Comparison of ENCODE assay signal across 21 mouse cellular contexts in genomic region chr2:5515106-5515505, GRCm38 (mm10).
DNase-seq lines count a peak whose midpoint lies in the region; ATAC-seq lines count a peak whose summit lies in the region.
"Had no signal": no experiment of that assay in that cellular context is flagged by ENCODE, and none has a peak within 500 bp of the region (broad histone marks: within the 10 kb centered on the region; RNA-seq: fewer than 3 reads in every experiment).

No protein-coding gene starts in this region.

- H3K27me3 ChIP-seq in limb, embryonic 11.5 days (ENCODE audit: control insufficient read depth, insufficient read depth, low read length) = no peaks in the 10 kb centered on the region
- H3K27me3 ChIP-seq in limb, embryonic 10.5 days (ENCODE audit: low read depth, poor library complexity, severe bottlenecking) = no peaks in the 10 kb centered on the region
- no peaks in the 10 kb centered on the region for H3K27me3 ChIP-seq in kidney, embryonic 16.5 days (ENCODE audit: insufficient read depth, low read length)
- H3K27me3 ChIP-seq: embryonic facial prominence, embryonic 13.5 days; hindbrain, embryonic 15.5 days; liver, embryonic 15.5 days; Patski had no signal

- peak; percentile 7 for DNase-seq in embryo, embryonic 10 days (ENCODE audit: low spot score)
- no peak for DNase-seq in embryo, embryonic 11 days
- peak; percentile 28 for DNase-seq in limb, embryonic 11.5 days (ENCODE audit: low spot score)
- DNase-seq in limb, embryonic 10.5 days (ENCODE audit: low spot score) = no peak
- no peak for DNase-seq in adrenal gland, postnatal 14 days
- DNase-seq in c-Kit-positive CD71-positive TER-119-positive erythroid progenitor cells, embryonic 14.5 days (ENCODE audit: low spot score) = no peak
- DNase-seq: cerebellum, adult 11 months; forebrain, postnatal 0 days; gastrocnemius, adult 2 months; heart, adult 11 months; heart, postnatal 10 days; midbrain, embryonic 14.5 days; right cerebral cortex, adult 18-20 months; thymus, adult 18-20 months had no signal

- H3K9ac ChIP-seq in limb, embryonic 11.5 days (ENCODE audit: low read length) = no peak overlapping the region
- H3K9ac ChIP-seq in kidney, embryonic 16.5 days (replicated peaks; ENCODE audit: low read length) = no peak overlapping the region
- H3K9ac ChIP-seq: embryonic facial prominence, embryonic 13.5 days; forebrain, postnatal 0 days; hindbrain, embryonic 15.5 days; liver, embryonic 15.5 days had no signal

- no peak overlapping the region for H3K4me3 ChIP-seq in limb, embryonic 11.5 days (ENCODE audit: low read depth, low read length)
- H3K4me3 ChIP-seq in limb, embryonic 10.5 days = no peak overlapping the region
- H3K4me3 ChIP-seq in kidney, embryonic 16.5 days (ENCODE audit: low read length) = no peak overlapping the region
- H3K4me3 ChIP-seq: embryonic facial prominence, embryonic 13.5 days; gastrocnemius, adult 2 months; hindbrain, embryonic 15.5 days; left cerebral cortex, adult 2 months; liver, embryonic 15.5 days had no signal

- no peak overlapping the region for H3K27ac ChIP-seq in limb, embryonic 11.5 days (replicated peaks; ENCODE audit: low read depth, low read length)
- H3K27ac ChIP-seq in limb, embryonic 10.5 days = no peak overlapping the region
- H3K27ac ChIP-seq in kidney, embryonic 16.5 days (ENCODE audit: low read length) = no peak overlapping the region
- H3K27ac ChIP-seq: embryonic facial prominence, embryonic 13.5 days; gastrocnemius, adult 2 months; hindbrain, embryonic 15.5 days; left cerebral cortex, adult 2 months; liver, embryonic 15.5 days had no signal

- H3K9me3 ChIP-seq in limb, embryonic 11.5 days (ENCODE audit: control insufficient read depth, low read length) = no peaks in the 10 kb centered on the region
- H3K9me3 ChIP-seq in limb, embryonic 10.5 days (replicated peaks) = no peaks in the 10 kb centered on the region
- no peaks in the 10 kb centered on the region for H3K9me3 ChIP-seq in kidney, embryonic 16.5 days (ENCODE audit: low read length)
- H3K9me3 ChIP-seq: embryonic facial prominence, embryonic 13.5 days; hindbrain, embryonic 15.5 days; liver, embryonic 15.5 days had no signal

- H3K4me1 ChIP-seq in limb, embryonic 11.5 days (ENCODE audit: control insufficient read depth, insufficient read depth, low read length) = no peaks in the 10 kb centered on the region
- H3K4me1 ChIP-seq in limb, embryonic 10.5 days = no peaks in the 10 kb centered on the region
- H3K4me1 ChIP-seq in kidney, embryonic 16.5 days (ENCODE audit: insufficient read depth, low read length) = no peaks in the 10 kb centered on the region; the same call in 1 of the 2 replicates
- H3K4me1 ChIP-seq: embryonic facial prominence, embryonic 13.5 days; hindbrain, embryonic 15.5 days; liver, embryonic 15.5 days had no signal

- ATAC-seq in limb, embryonic 11.5 days (ENCODE audit: insufficient number of reproducible peaks, low FRiP score, low TSS enrichment, low read depth) = no peak
- ATAC-seq in kidney, embryonic 16.5 days (ENCODE audit: low FRiP score, low TSS enrichment) = peak; percentile 77; the same call in 1 of the 2 replicates
- ATAC-seq: forebrain, postnatal 0 days; intestine, embryonic 16.5 days; Patski had no signal

- no peaks in the 10 kb centered on the region for H3K36me3 ChIP-seq in limb, embryonic 11.5 days (ENCODE audit: control insufficient read depth, insufficient read depth, low read length)
- no peaks in the 10 kb centered on the region for H3K36me3 ChIP-seq in limb, embryonic 10.5 days
- H3K36me3 ChIP-seq in kidney, embryonic 16.5 days (ENCODE audit: insufficient read depth, low read length) = no peaks in the 10 kb centered on the region
- H3K36me3 ChIP-seq: embryonic facial prominence, embryonic 13.5 days; hindbrain, embryonic 15.5 days; liver, embryonic 15.5 days had no signal

- no peak overlapping the region for H3K4me2 ChIP-seq in limb, embryonic 11.5 days (ENCODE audit: low read depth, severe bottlenecking)
- H3K4me2 ChIP-seq in kidney, embryonic 16.5 days (replicated peaks; ENCODE audit: low read depth, low read length) = no peak overlapping the region
- H3K4me2 ChIP-seq: embryonic facial prominence, embryonic 13.5 days; hindbrain, embryonic 15.5 days; liver, embryonic 15.5 days had no signal

- WGBS in limb, embryonic 11.5 days = 69% methylated on average over 2 of the region's 2 CpGs
- WGBS in limb, embryonic 10.5 days = 90% methylated on average over 2 of the region's 2 CpGs
- WGBS in kidney, embryonic 16.5 days = 38% methylated on average over 2 of the region's 2 CpGs

Comparison
In these comparisons a context has a peak if more than half of its experiments do, and no peak if none do; other contexts are left out.
1. DNase-seq: peak in embryo, embryonic 10 days (single experiment) and limb, embryonic 11.5 days (single experiment); none in embryo, embryonic 11 days (single experiment), limb, embryonic 10.5 days (single experiment), adrenal gland, postnatal 14 days (single experiment) and c-Kit-positive CD71-positive TER-119-positive erythroid progenitor cells, embryonic 14.5 days (single experiment).